Mouse (Mus musculus): Measurements from ENCODE around the gene Sympk. TPM values are rescaled to one million over a fixed set of nuclear protein-coding genes. Genes with fewer than 3 reads are reported as not detected.
A peak's percentile ranks its signal among the peaks of the same experiment; 100 is the strongest.

Sympk gene
- polyA plus RNA-seq, 1 experiment, result 76.1 TPM

GRCm38 (mm10) chr7:19094471-19094825, 70.3 kb downstream of the Sympk start, which contains the start of gene Six5:
TSS of gene Six5 (plus strand) at chr7:19094594.
- no peak for DNase-seq
- under 1% methylated on average over 27 of the region's 36 CpGs for WGBS
- H3K4me3 ChIP-seq (replicated peaks; ENCODE audit: extremely low read depth, low read depth, low read length), result peak within 1 kb of the TSS; percentile 82
- TF ChIP-seq POLR2A (IDR thresholded peaks at IDR 0.05; ENCODE audit: borderline replicate concordance, extremely low read depth, low read depth, low read length), result no peak
- no peak for TF ChIP-seq CTCF (IDR thresholded peaks at IDR 0.05; ENCODE audit: insufficient read depth, low read length)
- peaks cover 4% of the 10 kb centered on the region; the same call in 1 of the 2 replicates for H3K4me1 ChIP-seq (ENCODE audit: control insufficient read depth, insufficient read depth, low read length)

GRCm38 (mm10) chr7:19094826-19095750, 70.9 kb downstream of the Sympk start:
- DNase-seq, result peak; percentile 69
- WGBS, result under 1% methylated on average over 83 of the region's 87 CpGs
- TF ChIP-seq CTCF (IDR thresholded peaks at IDR 0.05; ENCODE audit: insufficient read depth, low read length) (no peak), POLR2A (IDR thresholded peaks at IDR 0.05; ENCODE audit: borderline replicate concordance, extremely low read depth, low read depth, low read length) (peak; percentile 12; the same call in 1 of the 2 replicates)
- Histone ChIP-seq H3K4me3 (replicated peaks; ENCODE audit: extremely low read depth, low read depth, low read length) (peak overlapping the region; percentile 82), H3K4me1 (ENCODE audit: control insufficient read depth, insufficient read depth, low read length) (peaks cover 4% of the 10 kb centered on the region; the same call in 1 of the 2 replicates)

GRCm38 (mm10) chr7:19095751-19096110, 71.6 kb downstream of the Sympk start:
- peak overlapping the region; percentile 10 for H3K4me3 ChIP-seq (replicated peaks; ENCODE audit: extremely low read depth, low read depth, low read length)
- TF ChIP-seq POLR2A (IDR thresholded peaks at IDR 0.05; ENCODE audit: borderline replicate concordance, extremely low read depth, low read depth, low read length) (no peak), CTCF (IDR thresholded peaks at IDR 0.05; ENCODE audit: insufficient read depth, low read length) (no peak)
- 2% methylated on average over 19 of the region's 19 CpGs for WGBS
- no peak for DNase-seq
- peaks cover 4% of the 10 kb centered on the region; the same call in 1 of the 2 replicates for H3K4me1 ChIP-seq (ENCODE audit: control insufficient read depth, insufficient read depth, low read length)

- WGBS, result 82% methylated on average over 5 of the region's 5 CpGs
- TF ChIP-seq CTCF (IDR thresholded peaks at IDR 0.05; ENCODE audit: insufficient read depth, low read length) (no peak), POLR2A (IDR thresholded peaks at IDR 0.05; ENCODE audit: borderline replicate concordance, extremely low read depth, low read depth, low read length) (no peak)
- H3K4me1 ChIP-seq (ENCODE audit: control insufficient read depth, insufficient read depth, low read length), result peaks cover 4% of the 10 kb centered on the region; the same call in 1 of the 2 replicates
- no peak for DNase-seq
- no peak overlapping the region for H3K4me3 ChIP-seq (replicated peaks; ENCODE audit: extremely low read depth, low read depth, low read length)
Observed at GRCm38 (mm10) chr7:19096421-19096976, 72.3 kb downstream of the Sympk start.

GRCm38 (mm10) chr7:19097217-19097616, 73.0 kb downstream of the Sympk start:
- DNase-seq, result no peak
- TF ChIP-seq POLR2A (IDR thresholded peaks at IDR 0.05; ENCODE audit: borderline replicate concordance, extremely low read depth, low read depth, low read length) (no peak), CTCF (IDR thresholded peaks at IDR 0.05; ENCODE audit: insufficient read depth, low read length) (no peak)
- WGBS, result 50% methylated on average over 2 of the region's 2 CpGs
- no peak overlapping the region for H3K4me3 ChIP-seq (replicated peaks; ENCODE audit: extremely low read depth, low read depth, low read length)
- H3K4me1 ChIP-seq (ENCODE audit: control insufficient read depth, insufficient read depth, low read length), result peaks cover 4% of the 10 kb centered on the region; the same call in 1 of the 2 replicates

- no peak for DNase-seq
- Histone ChIP-seq H3K4me1 (ENCODE audit: control insufficient read depth, insufficient read depth, low read length) (peaks cover 4% of the 10 kb centered on the region; the same call in 1 of the 2 replicates), H3K4me3 (replicated peaks; ENCODE audit: extremely low read depth, low read depth, low read length) (no peak overlapping the region)
- no peak for TF ChIP-seq CTCF (IDR thresholded peaks at IDR 0.05; ENCODE audit: insufficient read depth, low read length)
- no peak for TF ChIP-seq POLR2A (IDR thresholded peaks at IDR 0.05; ENCODE audit: borderline replicate concordance, extremely low read depth, low read depth, low read length)
Observed at GRCm38 (mm10) chr7:19097863-19098262, 73.7 kb downstream of the Sympk start.

GRCm38 (mm10) chr7:19098811-19099210, 74.6 kb downstream of the Sympk start:
- WGBS, result 84% methylated on average over 7 of the region's 7 CpGs

GRCm38 (mm10) chr7:19100290-19100689, 76.1 kb downstream of the Sympk start:
- 79% methylated on average over 1 of the region's 1 CpGs for WGBS
- Histone ChIP-seq H3K4me3 (replicated peaks; ENCODE audit: extremely low read depth, low read depth, low read length) (no peak overlapping the region), H3K4me1 (ENCODE audit: control insufficient read depth, insufficient read depth, low read length) (0 out of 2 replicates have a peak, but pooled peaks cover 4% of the 10 kb centered on the region)
- no peak for TF ChIP-seq CTCF (IDR thresholded peaks at IDR 0.05; ENCODE audit: insufficient read depth, low read length)
- no peak for TF ChIP-seq POLR2A (IDR thresholded peaks at IDR 0.05; ENCODE audit: borderline replicate concordance, extremely low read depth, low read depth, low read length)
- DNase-seq, result no peak

More at GRCm38 (mm10) chr7:19098811-19099210, 74.6 kb downstream of the Sympk start:
- no peak for DNase-seq
- TF ChIP-seq CTCF (IDR thresholded peaks at IDR 0.05; ENCODE audit: insufficient read depth, low read length) (no peak), POLR2A (IDR thresholded peaks at IDR 0.05; ENCODE audit: borderline replicate concordance, extremely low read depth, low read depth, low read length) (no peak)
- H3K4me3 ChIP-seq (replicated peaks; ENCODE audit: extremely low read depth, low read depth, low read length), result no peak overlapping the region
- 0 out of 2 replicates have a peak, but pooled peaks cover 4% of the 10 kb centered on the region for H3K4me1 ChIP-seq (ENCODE audit: control insufficient read depth, insufficient read depth, low read length)

- no peak overlapping the region for H3K4me3 ChIP-seq (replicated peaks; ENCODE audit: extremely low read depth, low read depth, low read length)
- no peaks in the 10 kb centered on the region for H3K4me1 ChIP-seq (ENCODE audit: control insufficient read depth, insufficient read depth, low read length)
- no peak for TF ChIP-seq CTCF (IDR thresholded peaks at IDR 0.05; ENCODE audit: insufficient read depth, low read length)
- no peak for TF ChIP-seq POLR2A (IDR thresholded peaks at IDR 0.05; ENCODE audit: borderline replicate concordance, extremely low read depth, low read depth, low read length)
- no peak for DNase-seq
Observed at GRCm38 (mm10) chr7:19103741-19104140, 79.6 kb downstream of the Sympk start.

Other genes with a start within 250 kb of the Sympk start
- 0.07 TPM in 1 of 2 replicates, not detected in the other for gene Psg19, start 225.9 kb upstream of the Sympk start, polyA plus RNA-seq (2012; rRNA removed)
- 0.27 and 1.1 TPM in 2 replicates for gene Psg17, start 202.8 kb upstream of the Sympk start, polyA plus RNA-seq (2012; rRNA removed)
- 17.1 and 27.9 TPM in 2 replicates for gene Mill2, start 184.4 kb upstream of the Sympk start, polyA plus RNA-seq (2012; rRNA removed)
- gene Pglyrp1, start 153.0 kb upstream of the Sympk start, polyA plus RNA-seq (2012; rRNA removed), result 46.7 and 112 TPM in 2 replicates
- 22.7 and 26.9 TPM in 2 replicates for gene Ccdc61, start 114.0 kb upstream of the Sympk start, polyA plus RNA-seq (2012; rRNA removed)
- 4.2 and 5.0 TPM in 2 replicates for gene Nova2, start 98.5 kb upstream of the Sympk start, polyA plus RNA-seq (2012; rRNA removed)
- 0.07 and 0.09 TPM in 2 replicates for gene Nanos2, start 37.0 kb upstream of the Sympk start, polyA plus RNA-seq (2012; rRNA removed)
- gene Mypop, start 33.1 kb upstream of the Sympk start, polyA plus RNA-seq (2012; rRNA removed), result 7.2 and 10.2 TPM in 2 replicates
- 34.7 and 39.9 TPM in 2 replicates for gene Irf2bp1, start 20.3 kb upstream of the Sympk start, polyA plus RNA-seq (2012; rRNA removed)
- gene Foxa3, start 839 bp upstream of the Sympk start, polyA plus RNA-seq (2012; rRNA removed), result 0.39 and 0.60 TPM in 2 replicates
- gene Rsph6a, start 30.3 kb downstream of the Sympk start, polyA plus RNA-seq (2012; rRNA removed), result not detected in 2 replicates
- 94.6 and 101 TPM in 2 replicates for gene Dmwd, start 51.9 kb downstream of the Sympk start, polyA plus RNA-seq (2012; rRNA removed)
- 209 and 259 TPM in 2 replicates for gene Dmpk, start 59.5 kb downstream of the Sympk start, polyA plus RNA-seq (2012; rRNA removed)
- 39.6 and 47.2 TPM in 2 replicates for gene Six5, start 70.2 kb downstream of the Sympk start, polyA plus RNA-seq (2012; rRNA removed)
- not detected in 2 replicates for gene Gm4969, start 94.0 kb downstream of the Sympk start, polyA plus RNA-seq (2012; rRNA removed)
- gene Fbxo46, start 95.5 kb downstream of the Sympk start, polyA plus RNA-seq (2012; rRNA removed), result 10.7 and 12.3 TPM in 2 replicates
- 11.1 and 14.9 TPM in 2 replicates for gene Qpctl, start 124.9 kb downstream of the Sympk start, polyA plus RNA-seq (2012; rRNA removed)
- 16.2 and 20.1 TPM in 2 replicates for gene Snrpd2, start 125.3 kb downstream of the Sympk start, polyA plus RNA-seq (2012; rRNA removed)
- 0.19 and 0.24 TPM in 2 replicates for gene Gipr, start 141.8 kb downstream of the Sympk start, polyA plus RNA-seq (2012; rRNA removed)
- gene Eml2, start 152.0 kb downstream of the Sympk start, polyA plus RNA-seq (2012; rRNA removed), result 73.7 and 81.5 TPM in 2 replicates
- gene Gpr4, start 188.2 kb downstream of the Sympk start, polyA plus RNA-seq (2012; rRNA removed), result 21.6 and 29.5 TPM in 2 replicates
- 24.6 and 27.6 TPM in 2 replicates for gene Opa3, start 204.0 kb downstream of the Sympk start, polyA plus RNA-seq (2012; rRNA removed)
- 194 TPM in 2 replicates for gene Vasp, start 247.4 kb downstream of the Sympk start, polyA plus RNA-seq (2012; rRNA removed)

Data from lung, adult 2 months (tissue).